Mouse (Mus musculus) small intestine, adult 2 months (tissue): ENCODE data around the gene Crb2.

Experiments used
- CTCF ChIP-seq: fragments of 200-500 bp; IDR thresholded peaks from 2 replicates; pipeline ENCODE4 v1.5.1; 2012; ENCODE audit warnings: low read depth, mild to moderate bottlenecking, control low read depth, inconsistent platforms, low read length, moderate library complexity, mixed read lengths; ENCODE audit not compliant: insufficient replicate concordance, insufficient read length; ENCODE audit errors: extremely low read depth
- POLR2A ChIP-seq: fragments of 200-500 bp; IDR thresholded peaks from 2 replicates; pipeline ENCODE4 v1.6.1; 2012; ENCODE audit warnings: low read depth, mild to moderate bottlenecking, control low read depth, inconsistent platforms, low read length, moderate library complexity

- no peak for TF ChIP-seq CTCF
- no peak for TF ChIP-seq POLR2A
These were observed 12.4 kb upstream of the Crb2 start for GRCm38 (mm10) chr2:37763638-37764037.
